Mouse (Mus musculus): ENCODE measurements at regions not wholly inside any gene's neighbourhood (a gene's known extent, or its start where the extent isn't known, plus 50 kb on each side); places are given as distances from the start of the nearest gene placed in this dataset.
"Not testable (repeated sequence)": the region's sequence is repeated elsewhere in the genome, so short reads cannot be mapped to it uniquely, and the experiment has no call there.

- peak; percentile 14 for DNase-seq
These were observed 244.1 kb downstream of the Enc1 start for GRCm38 (mm10) chr13:97484808-97485545.

GRCm38 (mm10) chr13:97483681-97484080, 242.8 kb downstream of the Enc1 start:
- peak; percentile 6 for DNase-seq

GRCm38 (mm10) chr13:97482439-97482946, 241.6 kb downstream of the Enc1 start:
- no peak for DNase-seq

GRCm38 (mm10) chr13:97481259-97481658, 240.4 kb downstream of the Enc1 start:
- DNase-seq, result no peak

GRCm38 (mm10) chr13:97479066-97479586, 238.2 kb downstream of the Enc1 start:
- DNase-seq, result no peak

GRCm38 (mm10) chr13:97473971-97474365, 233.1 kb downstream of the Enc1 start:
- no peak for DNase-seq

GRCm38 (mm10) chr13:97473256-97473970, 232.5 kb downstream of the Enc1 start:
- no peak for DNase-seq

- DNase-seq, result no peak
These were observed 229.1 kb downstream of the Enc1 start for GRCm38 (mm10) chr13:97469999-97470398.

- no peak for DNase-seq
These were observed 228.1 kb downstream of the Enc1 start for GRCm38 (mm10) chr13:97468874-97469593.

- not testable (repeated sequence) for DNase-seq
These were observed 225.7 kb downstream of the Enc1 start for GRCm38 (mm10) chr13:97466585-97466984.

- DNase-seq, result no peak
These were observed 222.9 kb downstream of the Enc1 start for GRCm38 (mm10) chr13:97463798-97464197.

GRCm38 (mm10) chr13:97462884-97463235, 222.0 kb downstream of the Enc1 start:
- no peak for DNase-seq

GRCm38 (mm10) chr13:97462110-97462883, 221.4 kb downstream of the Enc1 start:
- DNase-seq, result no peak

- no peak for DNase-seq
These were observed 220.3 kb downstream of the Enc1 start for GRCm38 (mm10) chr13:97461207-97461606.

- no peak for DNase-seq
These were observed 218.2 kb downstream of the Enc1 start for GRCm38 (mm10) chr13:97459106-97459505.

GRCm38 (mm10) chr13:97455961-97456360, 215.1 kb downstream of the Enc1 start:
- DNase-seq, result no peak

- no peak for DNase-seq
These were observed 213.8 kb downstream of the Enc1 start for GRCm38 (mm10) chr13:97454715-97455114.

- DNase-seq, result no peak
These were observed 212.6 kb downstream of the Enc1 start for GRCm38 (mm10) chr13:97453469-97453868.

GRCm38 (mm10) chr13:97453090-97453430, 212.2 kb downstream of the Enc1 start:
- DNase-seq, result no peak

GRCm38 (mm10) chr13:97452386-97453089, 211.6 kb downstream of the Enc1 start:
- DNase-seq, result no peak

- DNase-seq, result no peak
These were observed 210.4 kb downstream of the Enc1 start for GRCm38 (mm10) chr13:97451276-97451675.

Measured in adrenal gland, postnatal 10 days (tissue).